Mouse (Mus musculus): ENCODE data around the gene Tmem255a.

Tmem255a gene

DNA sequence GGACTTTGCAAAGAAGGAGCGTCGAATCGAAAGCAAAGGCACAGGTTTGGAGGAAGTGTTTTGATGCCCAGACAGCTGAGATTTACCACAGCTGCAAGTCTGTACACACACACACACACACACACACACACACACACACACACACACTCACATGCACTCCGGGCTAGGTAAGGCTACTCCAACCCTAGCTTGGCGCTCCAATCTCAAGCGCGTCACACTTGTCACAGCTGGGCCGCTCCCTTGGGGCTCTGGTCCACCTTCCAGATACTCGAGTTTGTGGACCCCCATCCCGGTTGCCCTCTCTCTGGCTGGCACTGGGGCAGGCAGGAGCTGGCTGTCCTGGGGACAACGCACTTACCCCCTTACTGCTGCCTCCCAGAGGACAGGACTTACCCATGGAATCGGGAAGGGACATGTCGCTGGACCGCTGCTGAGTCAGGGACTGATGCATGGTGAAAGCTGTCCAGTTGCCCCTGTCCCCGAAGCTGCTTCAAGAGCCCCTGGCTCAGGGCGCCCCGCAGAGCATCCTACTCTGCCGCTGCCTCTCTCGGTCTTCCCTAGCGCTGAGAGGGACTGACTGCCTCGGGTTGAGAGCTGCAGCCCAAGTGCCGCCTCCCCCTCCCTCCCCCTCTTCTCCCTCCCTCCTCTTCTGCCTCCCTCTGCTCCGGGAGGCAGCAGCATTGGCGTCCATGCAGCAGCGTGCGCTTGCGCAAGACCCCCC is at the start of gene Tmem255a:
TSS of gene Tmem255a (minus strand) at position 589 of the 721 bp plus-strand sequence.
- peak; percentile 11 for DNase-seq

DNA sequence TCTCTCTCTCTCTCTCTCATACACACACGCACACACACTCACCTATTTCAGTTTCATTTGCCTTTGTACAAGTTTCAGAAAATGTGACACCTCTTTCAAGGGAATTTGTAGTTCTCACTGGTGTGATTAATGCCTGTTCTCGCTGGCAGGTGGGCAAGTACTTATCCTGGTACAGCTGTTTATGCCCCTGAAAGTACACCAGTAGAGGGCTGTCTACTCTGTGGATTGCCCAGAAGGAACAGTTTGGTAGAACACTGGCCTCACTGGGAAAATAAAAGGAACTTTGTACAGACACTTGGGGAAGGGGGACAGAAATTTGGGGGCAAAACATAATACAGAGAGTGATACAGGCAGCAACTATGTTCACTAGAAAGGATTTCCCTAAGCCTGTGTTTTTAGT is 7.4 kb upstream of the Tmem255a start:
- no peak for DNase-seq

DNA sequence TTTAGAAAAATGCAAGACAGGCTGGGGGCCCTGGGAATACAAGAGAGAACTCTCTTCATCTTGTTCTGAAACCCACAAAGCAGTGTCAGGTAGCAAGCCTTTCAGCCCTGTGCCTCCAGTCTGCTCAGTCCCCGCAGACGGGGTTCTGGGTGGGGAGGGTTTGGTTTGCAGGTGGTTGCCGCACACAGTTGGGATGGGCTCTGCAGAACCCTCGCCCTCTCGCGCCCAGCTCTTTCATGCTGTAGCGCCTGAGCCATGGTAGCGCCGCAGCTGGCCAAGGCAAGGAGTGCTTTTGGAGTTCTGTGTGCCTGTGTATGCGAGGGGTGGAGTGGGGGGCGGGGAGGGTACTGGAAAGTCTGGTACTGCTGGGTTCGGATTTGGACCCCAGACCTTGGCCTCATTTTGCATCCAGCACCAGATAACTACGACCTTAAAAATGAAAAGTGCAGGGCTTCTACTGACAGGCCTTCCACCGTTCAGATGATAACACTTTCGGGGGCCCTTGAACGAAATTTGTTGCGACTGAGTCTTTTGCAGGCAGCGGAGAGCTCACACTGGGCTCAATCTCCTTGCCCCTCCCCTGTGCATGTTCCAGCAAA is 1.8 kb downstream of the Tmem255a start:
- DNase-seq, result no peak

DNA sequence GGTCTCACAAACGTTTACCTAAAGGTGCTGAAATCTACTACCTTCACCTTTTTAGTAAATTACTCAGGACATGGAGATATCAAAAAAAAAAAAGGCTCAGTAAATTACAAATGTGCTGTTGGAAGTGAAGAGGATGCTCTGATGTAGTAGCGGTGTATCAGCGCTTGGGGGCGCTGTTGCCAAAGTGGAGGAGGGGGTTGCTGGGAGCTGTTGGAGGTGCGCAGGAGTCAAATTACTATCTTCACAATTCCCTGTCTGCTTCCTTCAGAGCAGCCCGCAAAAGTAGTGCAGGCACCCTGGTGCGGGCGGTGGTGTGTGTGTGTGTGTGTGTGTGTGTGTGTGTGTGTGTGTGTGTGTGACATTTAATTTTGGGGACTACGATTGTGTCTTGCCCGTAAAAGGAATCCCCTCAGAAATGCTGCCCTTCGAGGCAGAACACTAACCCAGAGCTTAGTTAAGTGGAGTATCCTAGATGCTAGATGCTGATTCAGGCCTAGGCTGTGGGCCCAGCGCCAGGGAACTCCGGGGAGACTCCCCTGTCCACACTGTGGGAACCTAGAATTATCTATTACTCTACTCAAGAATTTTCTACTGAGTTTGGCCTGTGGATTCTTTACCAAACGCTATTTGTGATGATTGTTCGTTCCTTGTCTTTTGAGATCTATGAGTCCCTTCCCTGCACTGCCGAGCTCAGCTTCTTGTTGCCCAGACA is 2.4 kb downstream of the Tmem255a start:
- DNase-seq, result peak; percentile 26

DNA sequence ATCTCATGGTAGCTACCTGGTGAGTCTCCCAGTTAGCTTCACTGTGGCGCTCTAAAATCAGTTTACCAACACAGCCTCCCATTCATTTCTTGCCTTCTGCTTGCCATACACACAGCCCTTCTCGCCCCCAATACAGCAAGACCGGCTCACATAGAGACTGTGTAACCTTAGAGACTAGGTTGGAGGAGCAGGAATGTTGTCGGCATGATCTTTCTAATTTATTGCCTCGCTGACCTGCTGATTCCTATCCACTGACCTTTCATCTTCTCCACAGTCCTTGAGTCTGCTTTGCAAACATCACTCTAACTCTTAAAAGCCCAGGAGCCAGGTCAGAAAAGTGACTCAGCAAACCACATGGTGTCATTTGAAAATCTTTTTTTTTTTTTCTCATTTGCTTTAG is 4.6 kb downstream of the Tmem255a start:
- DNase-seq, result no peak

DNA sequence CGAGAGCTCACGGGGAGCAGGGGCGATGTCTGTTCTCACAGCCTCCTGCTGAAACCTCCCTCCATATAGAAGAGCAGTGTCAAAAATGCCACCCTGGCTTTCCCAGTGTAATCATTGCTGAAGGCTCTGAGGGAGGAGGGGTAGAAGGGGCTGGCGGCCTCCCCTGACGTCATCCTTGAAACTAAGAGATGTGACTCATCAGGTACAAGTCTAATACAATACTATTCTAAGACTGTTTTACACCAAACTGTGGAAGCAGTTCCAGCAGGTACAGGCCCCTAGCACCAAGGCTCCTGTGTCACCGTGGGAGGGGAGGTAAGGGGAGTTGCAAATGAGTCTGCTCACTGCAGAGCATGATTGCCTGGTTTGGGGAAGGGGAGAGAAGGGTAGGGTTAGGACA is 5.1 kb downstream of the Tmem255a start:
- DNase-seq, result no peak

DNA sequence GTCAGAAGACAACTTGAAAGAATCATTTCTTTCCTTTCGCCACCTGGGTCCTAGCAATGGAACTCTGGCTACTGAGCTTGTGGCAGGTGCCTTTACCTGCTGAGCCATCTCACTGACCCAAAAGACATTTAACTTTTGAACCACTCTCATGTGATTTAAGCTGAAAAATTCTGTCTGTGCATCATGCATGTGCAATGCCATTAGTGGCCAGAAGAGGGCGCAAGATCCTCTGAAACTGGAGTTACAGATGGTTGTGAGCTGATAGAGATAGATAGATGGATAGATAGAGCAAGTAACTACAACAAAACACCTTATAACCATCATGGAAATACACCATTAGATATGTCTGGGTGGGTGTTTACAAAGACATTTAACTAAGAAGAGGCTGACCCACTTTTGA is 14.5 kb downstream of the Tmem255a start:
- DNase-seq, result peak; percentile 53

DNA sequence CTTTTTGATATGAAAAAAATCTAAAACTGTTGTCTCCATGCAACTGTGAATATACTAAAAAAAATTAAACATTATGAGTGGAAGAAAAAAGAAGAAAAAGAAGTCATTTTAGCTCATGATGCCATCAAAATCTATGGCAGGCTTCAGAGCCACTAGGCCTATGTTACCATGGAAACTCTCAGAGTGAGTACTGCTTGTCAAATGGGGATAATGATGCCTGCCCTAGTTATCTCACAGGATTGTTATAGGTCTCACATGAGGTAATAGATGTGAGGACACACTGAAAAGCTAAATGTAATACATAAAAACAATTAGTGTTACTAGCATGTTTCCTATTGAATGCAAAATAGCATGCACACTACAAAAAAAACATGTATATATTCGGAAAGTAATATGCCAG is 22.4 kb downstream of the Tmem255a start:
- no peak for DNase-seq

DNA sequence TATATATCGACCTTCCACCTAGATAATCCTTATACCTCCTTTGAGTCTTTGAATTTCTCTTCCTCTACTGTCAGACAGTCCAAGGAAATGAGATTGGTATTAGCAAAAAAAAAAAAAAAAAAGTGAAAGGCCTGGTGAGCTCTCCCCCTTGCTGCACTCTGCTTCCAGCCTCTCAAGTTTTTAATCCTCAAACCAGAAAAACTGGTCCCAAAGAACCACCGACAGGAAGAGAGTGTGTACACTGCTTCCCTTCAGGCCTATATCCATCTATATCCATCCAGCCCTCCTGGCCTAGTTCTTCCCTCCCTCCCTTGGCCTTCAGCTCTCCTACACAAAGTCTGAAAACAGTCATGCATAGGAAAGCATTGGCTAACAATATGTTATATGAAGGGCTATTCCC is 29.5 kb downstream of the Tmem255a start:
- no peak for DNase-seq

DNA sequence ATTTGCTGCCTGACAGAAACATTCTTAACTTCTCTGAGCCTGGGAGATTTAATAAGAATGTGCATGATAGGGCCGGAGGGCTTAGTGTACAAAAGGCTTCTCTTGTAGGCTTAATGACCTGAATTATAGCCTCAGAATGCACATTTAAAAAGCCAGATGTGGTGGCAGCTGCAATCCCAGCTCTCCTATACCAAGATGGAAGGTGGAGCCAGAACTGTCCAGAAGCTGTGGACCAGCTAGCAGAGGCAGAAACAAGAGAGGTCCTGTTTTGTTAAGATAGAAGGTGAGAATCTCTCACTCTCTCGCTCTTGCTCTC is 34.6 kb downstream of the Tmem255a start:
- DNase-seq, result no peak

DNA sequence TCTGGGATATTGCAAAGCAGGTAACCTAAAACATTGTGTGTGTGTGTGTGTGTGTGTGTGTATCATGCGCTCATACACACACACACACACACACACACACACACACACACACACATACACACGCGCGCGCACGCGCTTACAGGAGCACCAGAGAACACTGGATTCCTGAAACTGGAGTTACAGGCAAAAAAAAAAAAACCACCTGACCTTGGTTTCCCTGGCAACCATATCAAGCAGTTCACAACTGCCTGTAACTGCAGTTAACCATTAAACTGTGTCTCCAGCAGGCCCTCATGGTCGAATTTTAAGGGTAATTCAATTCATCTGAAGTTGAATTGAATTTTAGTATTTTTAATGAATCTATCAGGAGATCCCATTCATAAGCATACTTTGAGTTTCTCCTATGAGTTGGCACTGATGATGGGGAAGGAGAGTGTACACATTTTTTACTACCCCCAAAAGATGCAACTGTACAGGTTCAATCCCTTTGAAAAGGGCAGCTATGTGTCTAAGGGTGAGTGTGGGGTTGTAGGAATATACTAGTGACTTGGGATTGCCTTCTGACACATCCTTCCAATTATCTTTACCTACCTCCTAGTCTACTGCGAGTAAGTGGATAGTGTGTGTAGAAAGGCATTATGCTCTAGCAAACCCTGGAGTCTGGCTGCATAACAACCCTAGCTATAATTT is 35.1 kb downstream of the Tmem255a start:
- DNase-seq, result no peak

DNA sequence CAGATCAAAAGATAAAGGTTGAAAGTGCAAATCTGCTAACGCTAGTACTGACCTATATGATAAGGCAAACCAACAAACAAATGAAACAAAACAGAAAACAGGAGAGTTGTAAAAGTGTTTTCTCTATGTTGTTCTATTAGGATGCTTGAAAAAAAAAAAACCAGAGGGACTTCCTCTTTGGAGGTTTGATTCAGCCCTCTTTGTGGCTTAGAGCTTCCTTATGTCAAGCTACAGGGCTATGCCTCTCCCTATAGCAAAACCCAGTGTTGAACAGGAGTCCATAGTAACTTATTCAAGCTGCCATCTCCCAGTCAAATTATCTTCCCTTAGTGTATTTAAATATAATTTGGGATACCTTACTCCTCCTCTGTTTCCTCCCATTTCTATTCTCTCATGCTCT is 44.8 kb downstream of the Tmem255a start:
- DNase-seq, result no peak

DNA sequence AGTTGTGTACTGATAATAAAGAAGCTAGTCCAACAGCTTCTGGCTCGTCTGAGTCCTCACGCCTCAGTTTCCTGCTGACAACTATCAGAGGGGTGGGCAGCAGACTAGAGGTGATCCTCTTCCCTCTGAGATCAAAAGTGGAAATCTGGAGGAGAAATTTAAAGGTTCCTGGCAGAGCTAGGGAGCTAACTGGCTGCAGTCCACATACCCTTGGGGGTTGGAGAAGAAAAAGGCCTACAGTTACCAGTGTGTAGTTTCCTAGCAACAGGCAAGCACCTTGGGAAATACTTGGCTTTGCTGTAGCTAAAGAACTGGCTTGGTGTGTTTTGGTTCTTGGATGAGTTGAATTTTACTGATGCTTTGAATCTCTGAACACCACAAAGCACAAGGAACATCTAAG is 50.4 kb downstream of the Tmem255a start:
- DNase-seq, result no peak

DNA sequence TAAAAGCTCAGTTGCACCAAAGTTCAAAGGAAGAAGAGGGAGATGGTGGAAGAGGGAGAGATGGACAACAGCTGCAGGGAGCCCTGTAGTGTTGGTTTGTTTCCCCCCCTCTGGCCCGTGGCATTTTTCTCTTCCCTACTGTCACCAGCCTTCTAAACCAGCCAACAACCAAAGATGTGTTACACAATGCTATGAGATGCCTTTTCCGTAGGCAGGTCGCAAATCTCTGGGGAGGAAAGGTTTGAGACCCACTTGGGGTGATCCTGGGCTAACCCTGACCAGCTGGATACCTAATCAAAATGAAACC is 61.8 kb downstream of the Tmem255a start:
- no peak for DNase-seq

DNA sequence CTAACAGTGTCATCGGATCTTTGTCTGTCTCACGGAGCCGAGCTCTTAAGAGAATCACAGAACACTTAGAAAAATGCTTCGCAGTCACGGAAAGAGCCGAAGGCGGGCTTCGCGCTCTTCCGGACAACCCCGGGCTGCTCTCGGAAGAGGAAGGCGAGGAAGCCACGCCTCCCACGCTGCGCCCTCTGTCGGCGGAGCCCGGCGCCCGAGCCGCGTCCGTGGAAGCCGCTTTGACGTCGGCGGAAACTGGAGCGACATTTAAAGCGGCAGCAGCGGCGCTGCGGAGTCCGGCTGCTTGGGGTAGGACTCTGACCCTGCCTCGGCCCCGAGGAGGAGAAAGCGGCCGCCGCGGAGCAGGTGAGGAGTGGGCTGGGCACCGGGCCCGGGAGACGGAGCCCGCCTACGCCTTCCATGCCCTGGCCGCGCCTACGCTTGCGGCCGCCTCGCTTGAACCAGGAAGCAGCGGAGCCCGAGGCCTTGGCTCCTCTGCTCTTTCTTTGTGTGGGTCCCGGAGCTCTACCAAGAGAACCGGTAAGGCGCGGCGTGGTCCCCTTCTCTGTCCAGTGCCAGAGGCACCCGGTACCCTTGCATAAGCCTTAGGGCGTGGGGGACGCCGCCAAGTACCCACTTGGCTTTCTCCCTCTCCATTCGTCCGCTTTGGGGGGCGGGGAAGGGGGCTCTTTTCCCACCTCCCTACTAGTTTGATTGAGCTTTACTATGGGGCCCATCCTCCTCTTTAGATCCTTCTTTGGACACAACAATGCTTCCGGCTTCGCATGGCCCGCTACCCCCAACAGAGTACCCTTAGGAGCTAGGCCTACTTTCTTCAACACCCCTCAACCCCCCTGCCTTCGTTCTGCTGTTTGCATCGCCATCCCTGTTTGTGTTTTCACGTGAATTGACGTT is 62.4 kb downstream of the Tmem255a start, which contains the start of gene Zbtb33:
TSS of gene Zbtb33 (plus strand) at position 242 of the 906 bp plus-strand sequence.
- peak; percentile 90 for DNase-seq

DNA sequence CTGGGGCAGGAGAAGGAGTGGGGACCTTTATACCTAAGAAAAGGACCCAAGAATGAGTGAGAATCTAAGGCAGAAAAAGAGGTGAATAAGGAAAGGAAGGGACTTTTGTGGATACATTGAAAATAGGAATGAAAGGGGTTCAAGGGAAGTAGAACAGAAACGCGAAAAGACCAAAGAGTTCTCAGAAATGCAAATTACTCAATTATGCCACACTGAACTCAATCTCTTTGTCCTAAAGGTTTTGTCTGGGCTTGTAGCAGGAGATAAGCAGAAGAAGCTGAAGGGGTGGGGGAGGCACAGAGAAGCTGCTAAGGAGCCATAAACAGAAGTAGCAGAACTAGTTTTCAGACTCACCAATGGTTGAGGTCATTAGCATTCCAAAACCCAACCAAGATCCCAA is 66.7 kb downstream of the Tmem255a start:
- no peak for DNase-seq

DNA sequence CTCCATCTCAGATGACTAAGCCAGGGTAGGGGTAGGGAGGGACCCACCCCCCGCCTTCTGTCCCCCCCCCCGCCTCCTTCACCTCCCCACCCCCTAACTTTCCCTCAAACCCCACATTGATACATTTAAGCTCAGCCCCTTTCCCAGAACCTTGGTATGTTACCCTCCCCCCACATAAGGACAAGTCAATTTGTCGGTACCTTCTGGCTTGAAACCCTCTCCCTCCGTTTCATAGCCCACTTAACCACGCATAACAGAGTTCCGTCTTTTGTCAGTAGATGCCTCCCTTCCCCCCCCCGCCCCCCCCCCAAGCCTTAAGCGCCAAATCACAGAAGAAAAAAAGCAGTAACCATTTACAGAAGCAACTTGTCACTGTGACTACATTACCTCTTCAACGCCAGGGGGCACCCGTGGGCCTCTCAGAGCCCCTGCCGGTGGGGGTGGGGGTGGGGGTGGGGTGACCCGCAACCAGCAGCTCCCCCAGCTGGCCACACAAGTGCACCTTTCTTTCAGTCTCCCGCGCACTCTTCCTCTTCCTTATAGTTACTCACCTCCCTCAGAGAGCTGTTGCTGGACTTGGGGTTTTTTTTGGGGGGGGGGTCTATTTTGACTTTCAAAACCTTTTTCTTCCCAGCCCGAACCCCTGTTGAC is 70.5 kb downstream of the Tmem255a start:
- peak; percentile 73 for DNase-seq

DNA sequence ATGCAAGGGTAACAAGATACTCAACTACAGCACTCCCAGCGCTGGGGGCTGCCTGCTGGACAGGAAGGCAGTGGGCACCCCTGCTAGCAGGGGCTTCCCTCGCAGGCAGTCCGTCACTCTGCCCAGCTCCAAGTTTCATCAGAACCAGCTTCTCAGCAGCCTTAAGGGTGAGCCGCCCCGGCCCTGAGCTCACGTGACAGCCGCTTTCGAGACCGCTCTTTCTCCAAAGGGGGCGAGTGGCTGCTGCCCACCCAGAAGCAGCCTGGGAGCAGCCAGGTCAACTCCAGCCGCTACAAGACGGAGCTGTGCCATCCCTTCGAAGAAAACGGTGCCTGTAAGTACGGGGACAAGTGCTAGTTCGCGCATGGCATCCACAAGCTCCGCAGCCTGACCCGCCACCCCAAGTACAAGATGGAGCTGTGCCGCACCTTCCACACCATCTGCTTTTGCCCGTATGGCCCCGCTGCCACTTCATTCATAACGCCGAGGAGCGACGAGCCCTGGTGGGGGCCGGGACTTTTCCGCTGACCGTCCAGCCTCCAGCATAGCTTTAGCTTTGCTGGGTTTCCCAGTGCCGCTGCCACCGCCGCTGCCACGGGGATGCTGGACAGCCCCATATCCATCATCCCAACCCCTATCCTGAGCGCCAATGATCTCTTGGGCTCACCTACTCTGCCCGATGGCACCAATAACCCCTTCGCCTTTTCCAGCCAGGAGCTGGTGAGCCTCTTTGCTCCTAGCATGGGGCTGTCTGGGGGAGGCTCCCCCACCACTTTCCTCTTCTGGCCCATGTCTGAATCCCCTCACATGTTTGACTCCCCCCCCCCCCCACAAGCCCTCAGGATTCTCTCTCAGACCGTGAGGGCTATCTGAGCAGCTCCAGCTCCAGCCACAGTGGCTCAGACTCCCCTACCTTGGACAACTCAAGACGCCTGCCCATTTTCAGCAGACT is 71.3 kb downstream of the Tmem255a start:
- no peak for DNase-seq

DNA sequence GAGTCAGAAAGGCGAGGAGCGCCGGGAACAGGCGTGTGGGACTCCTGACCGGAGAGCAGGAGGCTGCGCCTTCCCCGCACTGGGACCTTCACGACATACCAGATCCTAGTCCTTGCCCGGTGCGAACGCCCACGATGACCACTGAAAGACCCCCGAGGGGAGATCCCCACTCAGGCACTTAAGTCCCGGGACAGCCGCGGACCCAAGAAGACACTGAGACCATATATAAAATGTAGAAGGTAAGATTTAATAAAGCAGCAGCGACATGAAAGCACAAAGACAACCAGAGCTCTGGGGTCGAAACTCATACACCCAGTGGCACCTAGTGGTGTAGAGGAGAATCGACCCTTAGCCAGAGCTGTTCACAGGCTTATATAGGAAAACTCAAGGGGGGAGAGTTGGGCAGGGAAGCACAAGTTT is 72.3 kb downstream of the Tmem255a start:
- peak; percentile 35 for DNase-seq

DNA sequence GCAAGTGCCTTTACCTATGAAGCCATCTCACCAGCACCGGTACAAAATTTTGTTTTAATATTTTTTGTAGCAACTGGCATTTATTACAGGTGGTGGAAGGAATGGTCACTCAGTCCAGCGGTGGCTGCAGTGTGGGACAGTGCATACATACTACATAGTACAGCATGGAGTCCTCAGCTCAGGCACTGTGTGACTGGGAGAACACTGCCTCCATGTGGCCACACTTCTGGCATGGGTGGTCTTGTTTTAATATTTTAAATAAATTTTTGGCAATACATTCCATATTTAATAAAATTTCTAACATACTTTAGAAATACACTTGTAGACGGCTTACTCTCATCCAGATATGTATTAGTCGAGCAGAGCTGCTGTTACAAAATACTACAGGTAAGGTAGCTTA is 85.6 kb downstream of the Tmem255a start:
- DNase-seq, result no peak

DNA sequence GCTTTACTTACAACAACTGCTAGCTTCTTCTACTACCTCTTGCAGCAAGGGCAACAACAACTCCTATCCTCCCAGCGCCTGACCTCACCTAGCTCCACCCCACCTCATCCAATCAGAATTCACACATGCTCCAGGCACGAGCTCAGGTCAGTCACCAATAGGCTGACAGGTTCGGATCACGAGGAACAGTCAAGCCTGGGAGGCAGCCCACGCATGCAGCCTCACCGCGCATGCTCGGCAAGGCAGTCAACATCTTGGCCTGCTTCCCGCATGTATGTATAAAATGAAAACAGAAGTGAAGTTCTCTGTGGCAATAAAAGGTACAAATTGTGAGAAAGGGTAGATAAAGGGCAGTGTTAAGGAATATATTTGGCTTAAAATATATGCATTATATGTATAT is 86.2 kb downstream of the Tmem255a start:
- DNase-seq, result no peak

All from lung, postnatal 14 days (tissue).